Mouse (Mus musculus) hematopoietic stem cell, adult 5-6 weeks (primary cell): Measurements from ENCODE around the gene Gnpat. TPM values are rescaled to one million over a fixed set of nuclear protein-coding genes. Genes with fewer than 3 reads are reported as not detected.

ENCODE experiments used
- ATAC-seq, 2 experiments: fragments of 125-278 bp in 1 of 2; replicated peaks in 1 of 2; 2 replicates each; pipeline ENCODE4 v1.8.0; 2016 to 2017; ENCODE audit warnings: inconsistent platforms in 2 of 2, mild to moderate bottlenecking in 2 of 2, moderate number of reproducible peaks in 2 of 2, low read depth in 1 of 2, moderate TSS enrichment in 1 of 2; ENCODE audit not compliant: low FRiP score in 2 of 2, poor library complexity in 2 of 2, severe bottlenecking in 2 of 2, insufficient read depth in 1 of 2, low TSS enrichment in 1 of 2
- total RNA-seq: library from RNA; stranded (forward); fragments of 172-1452, 232-1000 nt; gene quantifications from 2 replicates; pipeline ENCODE4 v1.2.3, GENCODE M21; 2017

Gene Gnpat
- total RNA-seq, 1 experiment from 2014 or later, result 93.0 TPM

- peak; percentile 17 to 31; a peak in 2 of 4 replicates for ATAC-seq
These were observed 58.8 kb downstream of the Gnpat start for GRCm38 (mm10) chr8:124921369-124922279.

DNA sequence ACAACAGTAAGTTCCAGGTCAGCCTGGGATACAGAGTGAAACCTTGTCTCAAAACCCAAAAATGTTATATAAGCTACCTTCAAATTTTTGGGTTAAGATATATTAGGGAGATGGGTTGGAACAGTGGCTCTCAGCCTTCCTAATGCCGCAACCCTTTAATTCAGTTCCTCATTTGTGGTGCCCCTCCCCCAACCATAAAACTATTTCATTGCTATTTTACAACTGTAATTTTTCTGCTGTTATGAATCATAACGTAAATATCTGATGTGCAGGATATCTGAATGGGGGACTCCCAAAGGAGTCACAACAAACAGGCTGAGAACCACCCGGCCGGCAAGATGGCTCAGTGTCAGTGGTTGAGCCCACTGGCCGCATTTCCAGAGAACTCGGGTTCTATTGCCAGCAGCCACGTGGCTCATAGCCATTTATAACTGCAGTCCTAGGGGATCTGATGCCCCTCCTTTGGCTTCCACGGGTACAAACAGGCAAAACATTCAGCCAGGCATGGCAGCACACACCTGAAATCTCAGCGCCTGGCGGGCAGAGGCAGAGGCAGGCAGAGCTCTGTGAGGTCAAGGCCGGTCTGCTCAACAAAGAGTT is 59.8 kb downstream of the Gnpat start:
- 0 out of 4 replicates have a peak, but pooled peaks of 1 of the 2 experiments have one; percentile 7 for ATAC-seq

- peak in 1 of 2 experiments; percentile 9; a peak in 1 of 4 replicates for ATAC-seq
These were observed 61.3 kb downstream of the Gnpat start for GRCm38 (mm10) chr8:124923971-124924652.

GRCm38 (mm10) chr8:124925544-124926266 is 62.9 kb downstream of the Gnpat start:
- ATAC-seq, result peak; percentile 59 to 63

DNA sequence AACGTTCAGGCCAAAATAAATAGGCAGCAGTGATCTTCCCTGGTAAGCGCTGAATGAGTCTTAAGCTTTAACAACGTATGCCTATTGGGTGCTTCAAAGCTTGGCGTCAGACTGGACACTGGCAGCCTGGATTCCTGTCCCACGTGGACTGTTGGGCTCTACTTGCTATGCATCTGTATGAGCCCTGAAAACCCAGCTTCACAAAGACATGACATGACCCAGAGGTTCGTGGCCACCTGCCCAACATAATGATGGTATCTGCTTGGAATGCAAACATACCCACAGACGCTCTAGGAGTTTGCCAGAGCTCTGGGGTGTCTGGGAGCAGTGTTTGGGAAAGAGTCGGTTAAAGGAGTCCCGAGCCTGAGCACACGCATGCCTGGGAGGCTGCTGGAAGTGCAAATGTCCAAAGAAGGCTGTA is 63.5 kb downstream of the Gnpat start:
- ATAC-seq, result no peak

DNA sequence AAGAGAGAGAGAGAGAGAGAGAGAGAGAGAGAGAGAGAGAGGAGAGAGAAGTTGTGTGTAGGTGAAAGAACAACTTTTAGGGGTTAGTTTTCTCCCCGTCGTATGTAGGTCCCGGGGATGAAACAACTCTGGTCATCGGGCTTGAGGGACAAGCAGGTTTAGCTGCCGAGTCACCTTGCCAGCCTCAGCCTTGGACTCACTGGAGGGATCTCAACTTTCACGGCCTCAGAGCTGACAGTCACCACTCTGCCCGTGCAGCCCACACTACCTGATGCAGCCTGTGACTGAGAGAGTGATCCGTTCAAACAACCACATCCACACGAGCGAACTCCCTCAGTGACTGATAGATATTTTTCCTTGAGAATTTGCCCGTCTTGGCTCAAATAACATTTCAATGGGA is 66.2 kb downstream of the Gnpat start:
- ATAC-seq, result no peak

DNA sequence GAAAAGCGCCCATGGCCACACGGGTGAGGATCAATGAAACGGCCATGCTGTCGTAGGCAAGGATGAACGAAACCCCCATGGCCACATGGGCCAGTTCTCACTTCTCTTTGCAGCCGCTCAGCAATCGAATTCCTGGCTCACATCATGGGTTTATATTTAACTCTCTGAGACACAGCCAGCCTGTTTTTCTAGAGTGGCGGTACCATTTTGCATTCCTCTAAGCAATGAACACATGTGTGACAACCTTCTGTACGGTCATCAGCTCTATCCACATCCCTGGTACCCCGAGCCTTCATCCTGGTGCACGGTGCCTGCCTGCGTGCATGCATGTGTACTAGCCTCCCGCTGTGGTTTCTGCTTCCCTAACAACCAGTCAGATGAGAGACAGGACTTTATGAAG is 67.3 kb downstream of the Gnpat start:
- ATAC-seq, result no peak

GRCm38 (mm10) chr8:124930649-124931048 is 67.8 kb downstream of the Gnpat start:
- no peak for ATAC-seq

- ATAC-seq, result no peak
These were observed 69.6 kb downstream of the Gnpat start for GRCm38 (mm10) chr8:124932435-124932834.

DNA sequence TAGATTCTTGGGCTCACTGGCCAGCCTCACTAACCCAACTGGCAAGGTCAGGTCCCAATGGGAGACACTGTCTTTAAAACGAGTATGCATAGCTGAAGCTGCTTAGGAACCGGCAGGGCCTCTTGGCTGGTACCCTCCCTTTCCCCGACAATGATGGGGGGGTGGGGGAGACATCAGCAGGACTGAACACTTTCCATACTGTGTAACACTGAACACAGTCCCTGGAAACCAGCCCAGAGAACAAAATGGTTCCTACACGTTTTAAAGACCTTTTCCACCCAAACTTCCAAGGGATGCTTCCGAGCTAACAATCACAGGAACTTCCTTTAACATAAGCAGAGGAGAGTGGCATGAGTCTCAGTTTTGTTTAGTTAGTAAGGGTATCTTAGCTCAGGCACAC is 72.3 kb downstream of the Gnpat start:
- no peak for ATAC-seq

DNA sequence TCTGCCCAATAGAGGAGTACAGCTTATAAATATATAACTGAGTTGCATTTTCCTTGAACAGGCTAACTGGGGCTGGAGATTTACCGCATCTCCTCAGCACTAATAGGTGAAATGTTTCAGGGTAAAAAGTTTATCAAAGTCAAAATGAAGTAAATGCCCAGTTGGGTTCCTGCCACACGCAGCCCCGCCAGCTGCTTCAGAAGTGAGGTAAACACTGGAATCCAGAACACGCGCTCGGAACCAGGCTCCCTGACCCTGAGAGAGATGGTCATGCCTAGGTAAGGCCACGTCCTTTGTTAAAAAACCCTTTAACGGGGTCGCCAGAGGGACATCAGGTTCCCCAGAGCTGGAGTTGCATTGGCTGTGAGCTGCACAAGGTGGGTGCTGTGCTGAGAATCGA is 73.9 kb downstream of the Gnpat start:
- no peak for ATAC-seq

DNA sequence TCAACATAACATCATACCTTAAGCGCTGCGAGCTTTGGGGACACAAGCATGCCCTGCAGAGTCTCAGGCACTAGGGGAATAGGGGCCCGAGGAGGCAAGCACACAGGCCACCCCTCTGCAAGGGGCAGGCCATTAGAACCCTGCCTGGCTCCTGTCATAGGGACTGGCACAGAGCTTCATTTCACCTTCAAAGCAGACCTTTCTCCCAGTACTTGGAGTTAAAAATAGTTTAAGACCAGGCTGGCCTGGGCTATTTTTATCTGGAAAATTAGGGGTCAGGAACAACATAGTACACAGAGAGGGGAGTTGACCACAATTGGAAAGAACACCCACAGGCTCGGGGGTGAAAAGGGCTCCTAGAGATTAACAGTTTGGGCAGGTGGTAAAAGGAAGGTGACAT is 74.5 kb downstream of the Gnpat start:
- no peak for ATAC-seq

Other genes with a start within 250 kb of the Gnpat start
- 2.9 and 5.9 TPM in 2 replicates for gene 2310022B05Rik, start 199.7 kb upstream of the Gnpat start, total RNA-seq
- gene Ttc13, start 141.1 kb upstream of the Gnpat start, total RNA-seq, result 37.2 and 45.4 TPM in 2 replicates
- 2.1 and 7.9 TPM in 2 replicates for gene Arv1, start 140.9 kb upstream of the Gnpat start, total RNA-seq
- not detected in 2 replicates for gene Fam89a, start 111.2 kb upstream of the Gnpat start, total RNA-seq
- 0.06 TPM in 1 of 2 replicates, not detected in the other for gene Trim67, start 69.9 kb upstream of the Gnpat start, total RNA-seq
- gene 2810004N23Rik, start 87 bp downstream of the Gnpat start, total RNA-seq, result 56.6 and 60.8 TPM in 2 replicates
- gene Exoc8, start 34.7 kb downstream of the Gnpat start, total RNA-seq, result 13.1 and 16.3 TPM in 2 replicates
- gene Sprtn, start 34.9 kb downstream of the Gnpat start, total RNA-seq, result 21.6 and 23.1 TPM in 2 replicates
- gene Egln1, start 86.3 kb downstream of the Gnpat start, total RNA-seq, result 18.8 and 24.0 TPM in 2 replicates
- 63.0 and 71.6 TPM in 2 replicates for gene Tsnax, start 150.0 kb downstream of the Gnpat start, total RNA-seq
- 2.9 and 4.4 TPM in 2 replicates for gene Disc1, start 191.2 kb downstream of the Gnpat start, total RNA-seq